Mouse (Mus musculus) G1E-ER4 (cell line): Measurements from ENCODE around the gene Arhgap40. TPM values are rescaled to one million over a fixed set of nuclear protein-coding genes. Genes with fewer than 3 reads are reported as not detected.

Source experiments
- GATA1 ChIP-seq: IDR thresholded peaks from one replicate; pipeline ENCODE4 v1.8.0; 2012; ENCODE audit warnings: low read length, inconsistent platforms
- polyA plus RNA-seq: library from polyadenylated mRNA; stranded (reverse); fragments of >175 nt; gene quantifications from 2 replicates; pipeline ENCODE4 v1.2.3, GENCODE M21; 2012

The Arhgap40 gene
- polyA plus RNA-seq, 1 experiment: not detected

GRCm38 (mm10) chr2:158534090-158534489 is 21.5 kb downstream of the Arhgap40 start:
- no peak for TF ChIP-seq GATA1

- TF ChIP-seq GATA1: no peak
These were observed 22.0 kb downstream of the Arhgap40 start for GRCm38 (mm10) chr2:158534559-158534958.

- no peak for TF ChIP-seq GATA1
These were observed 27.1 kb downstream of the Arhgap40 start for GRCm38 (mm10) chr2:158539433-158540305.

- TF ChIP-seq GATA1: no peak
These were observed 28.7 kb downstream of the Arhgap40 start for GRCm38 (mm10) chr2:158541286-158541685.

- no peak for TF ChIP-seq GATA1
These were observed 32.7 kb downstream of the Arhgap40 start for GRCm38 (mm10) chr2:158545266-158545665.

GRCm38 (mm10) chr2:158546751-158547150 is 34.2 kb downstream of the Arhgap40 start:
- no peak for TF ChIP-seq GATA1

GRCm38 (mm10) chr2:158550067-158550466 is 37.5 kb downstream of the Arhgap40 start:
- no peak for TF ChIP-seq GATA1

GRCm38 (mm10) chr2:158554366-158554765 is 41.8 kb downstream of the Arhgap40 start:
- no peak for TF ChIP-seq GATA1

- no peak for TF ChIP-seq GATA1
These were observed 42.7 kb downstream of the Arhgap40 start for GRCm38 (mm10) chr2:158555252-158555651.

- no peak for TF ChIP-seq GATA1
These were observed 43.2 kb downstream of the Arhgap40 start for GRCm38 (mm10) chr2:158555812-158556211.

GRCm38 (mm10) chr2:158556225-158556624 is 43.6 kb downstream of the Arhgap40 start:
- no peak for TF ChIP-seq GATA1

- no peak for TF ChIP-seq GATA1
These were observed 44.2 kb downstream of the Arhgap40 start for GRCm38 (mm10) chr2:158556750-158557149.

- no peak for TF ChIP-seq GATA1
These were observed 47.3 kb downstream of the Arhgap40 start for GRCm38 (mm10) chr2:158559945-158560344.

GRCm38 (mm10) chr2:158560801-158561200 is 48.2 kb downstream of the Arhgap40 start:
- no peak for TF ChIP-seq GATA1

GRCm38 (mm10) chr2:158561371-158562144 is 49.0 kb downstream of the Arhgap40 start:
- no peak for TF ChIP-seq GATA1

- TF ChIP-seq GATA1: no peak
These were observed 58.0 kb downstream of the Arhgap40 start for GRCm38 (mm10) chr2:158570421-158571081.
